ENCODE assay signal across 11 mouse cellular contexts in the genomic region with DNA sequence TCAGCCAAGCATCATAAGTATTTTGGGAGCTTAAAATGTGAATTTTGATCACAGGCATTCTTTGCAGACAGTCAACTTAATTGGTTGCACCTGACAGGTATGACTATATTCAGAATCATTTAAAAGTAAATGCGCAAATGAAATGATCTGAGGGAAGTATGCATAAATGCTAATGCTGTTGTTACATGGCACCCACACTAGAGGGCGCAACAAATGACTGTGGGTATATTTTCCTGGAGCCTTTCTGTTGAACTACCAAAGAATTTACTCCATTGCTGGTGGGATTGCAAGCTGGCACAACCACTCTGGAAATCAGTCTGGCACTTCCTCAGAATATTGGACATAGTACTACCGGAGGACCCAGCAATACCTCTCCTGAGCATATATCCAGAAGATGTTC.
DNase-seq lines count a peak whose midpoint lies in the region; ATAC-seq and TF ChIP-seq lines count a peak whose summit lies in the region.
"Had no signal": no experiment of that assay in that cellular context is flagged by ENCODE, and none has a peak within 500 bp of the region (broad histone marks: within the 10 kb centered on the region; RNA-seq: fewer than 3 reads in every experiment).

No protein-coding gene starts in this region.

- 87% methylated on average over 3 of the region's 3 CpGs for WGBS in kidney, postnatal 0 days
- 86% methylated on average over 3 of the region's 3 CpGs for WGBS in kidney, embryonic 14.5 days
- WGBS in forebrain, embryonic 15.5 days, result 84% methylated on average over 3 of the region's 3 CpGs

- H3K4me1 ChIP-seq in kidney, postnatal 0 days (replicated peaks; ENCODE audit: insufficient read depth, low read length), result no peaks in the 10 kb centered on the region
- no peaks in the 10 kb centered on the region for H3K4me1 ChIP-seq in kidney, embryonic 14.5 days (ENCODE audit: control insufficient read depth, insufficient read depth, low read length)
- H3K4me1 ChIP-seq in forebrain, embryonic 15.5 days, result no peaks in the 10 kb centered on the region

- H3K27ac ChIP-seq in kidney, postnatal 0 days, result no peak overlapping the region
- no peak overlapping the region for H3K27ac ChIP-seq in kidney, embryonic 14.5 days (ENCODE audit: low read depth, low read length)
- no peak overlapping the region for H3K27ac ChIP-seq in forebrain, embryonic 15.5 days (replicated peaks)
- H3K27ac ChIP-seq: macrophage had no signal

- peak; percentile 49; the same call in 1 of the 2 replicates for TF ChIP-seq CTCF in kidney, postnatal 0 days (IDR thresholded peaks at IDR 0.05; ENCODE audit: low read depth)

- H3K4me3 ChIP-seq in kidney, postnatal 0 days (replicated peaks; ENCODE audit: low read depth, low read length), result no peak overlapping the region
- H3K4me3 ChIP-seq in kidney, embryonic 14.5 days (ENCODE audit: low read length), result no peak overlapping the region
- no peak overlapping the region for H3K4me3 ChIP-seq in forebrain, embryonic 15.5 days

- H3K4me2 ChIP-seq in kidney, postnatal 0 days (ENCODE audit: low read length), result no peak overlapping the region
- no peak overlapping the region for H3K4me2 ChIP-seq in kidney, embryonic 14.5 days (replicated peaks; ENCODE audit: low read depth, low read length)
- H3K4me2 ChIP-seq in forebrain, embryonic 15.5 days (replicated peaks), result no peak overlapping the region

- no peak for ATAC-seq in kidney, postnatal 0 days (replicated peaks; ENCODE audit: low FRiP score, low read depth)
- no peak for ATAC-seq in kidney, embryonic 14.5 days (ENCODE audit: low FRiP score, low TSS enrichment)
- no peak for ATAC-seq in forebrain, embryonic 15.5 days (replicated peaks)

- no peaks in the 10 kb centered on the region for H3K27me3 ChIP-seq in kidney, postnatal 0 days (ENCODE audit: insufficient read depth, low read length)
- no peaks in the 10 kb centered on the region for H3K27me3 ChIP-seq in kidney, embryonic 14.5 days (ENCODE audit: control insufficient read depth, insufficient read depth, low read length)
- H3K27me3 ChIP-seq in forebrain, embryonic 15.5 days, result no peaks in the 10 kb centered on the region

- H3K9me3 ChIP-seq in kidney, postnatal 0 days (replicated peaks; ENCODE audit: low read length), result no peaks in the 10 kb centered on the region
- no peaks in the 10 kb centered on the region for H3K9me3 ChIP-seq in kidney, embryonic 14.5 days (ENCODE audit: control insufficient read depth, low read length)
- no peaks in the 10 kb centered on the region for H3K9me3 ChIP-seq in forebrain, embryonic 15.5 days

- no peak overlapping the region for H3K9ac ChIP-seq in kidney, postnatal 0 days (ENCODE audit: low read depth, low read length)
- no peak overlapping the region for H3K9ac ChIP-seq in kidney, embryonic 14.5 days (ENCODE audit: low read depth, low read length)
- H3K9ac ChIP-seq in forebrain, embryonic 15.5 days (replicated peaks), result no peak overlapping the region

- no peaks in the 10 kb centered on the region for H3K36me3 ChIP-seq in kidney, postnatal 0 days (ENCODE audit: insufficient read depth, low read length)
- no peaks in the 10 kb centered on the region for H3K36me3 ChIP-seq in kidney, embryonic 14.5 days (ENCODE audit: control insufficient read depth, insufficient read depth, low read length)
- H3K36me3 ChIP-seq in forebrain, embryonic 15.5 days, result no peaks in the 10 kb centered on the region
- H3K36me3 ChIP-seq: G1E had no signal

- DNase-seq in adrenal gland, postnatal 10 days, result peak; percentile 20
- no peak for DNase-seq in adrenal gland, adult 8-10 months
- no peak for DNase-seq in kidney, postnatal 0 days (ENCODE audit: low spot score)
- peak; percentile 32 for DNase-seq in thymus, postnatal 4 days
- DNase-seq in thymus, postnatal 14 days, result no peak
- DNase-seq in cerebellum, postnatal 25 days, result no peak
- DNase-seq: heart, postnatal 10 days had no signal

Comparison
In these comparisons a context has a peak if more than half of its experiments do, and no peak if none do; other contexts are left out.
1. DNase-seq: peak in adrenal gland, postnatal 10 days (single experiment) and thymus, postnatal 4 days (single experiment); none in adrenal gland, adult 8-10 months (single experiment), kidney, postnatal 0 days (single experiment), thymus, postnatal 14 days (single experiment) and cerebellum, postnatal 25 days (0 of 2).